Mouse (Mus musculus): ENCODE data around the gene Fgfr3.

DNA sequence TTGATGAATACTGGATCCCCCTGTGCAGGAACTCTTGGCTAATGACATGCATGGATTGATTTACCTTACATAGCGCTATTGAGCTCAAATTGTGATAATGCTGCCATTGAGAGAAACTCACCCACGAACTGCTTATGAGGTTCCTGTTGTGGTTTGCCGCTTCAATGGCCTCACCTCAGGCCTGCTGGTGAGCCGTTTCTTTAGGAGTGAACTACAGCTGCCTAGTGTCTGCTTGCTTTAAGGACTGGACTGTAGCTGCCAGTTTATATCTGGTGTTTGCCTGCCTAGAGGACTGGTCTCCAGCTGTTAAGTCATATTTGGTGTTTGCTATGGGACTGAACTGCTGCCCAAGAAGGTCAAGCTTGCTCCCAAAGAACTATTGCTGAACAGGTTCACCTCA is 38.5 kb upstream of the Fgfr3 start:
- TF ChIP-seq POLR2A (IDR thresholded peaks at IDR 0.05; ENCODE audit: borderline replicate concordance, low read depth, low read length) (no peak), CTCF (IDR thresholded peaks at IDR 0.05; ENCODE audit: low read depth, low read length) (no peak)
